Mouse (Mus musculus) stomach, postnatal 0 days (tissue): ENCODE results near the gene Arhgef10l.

Source experiments
- CTCF ChIP-seq: IDR thresholded peaks from 2 replicates; pipeline ENCODE4 v1.5.1; 2016; ENCODE audit warnings: antibody characterized with exemption, low read depth, mild to moderate bottlenecking, moderate library complexity
- EP300 ChIP-seq: optimal IDR thresholded peaks from 2 replicates; pipeline ENCODE3; 2016; ENCODE audit warnings: antibody characterized with exemption

DNA sequence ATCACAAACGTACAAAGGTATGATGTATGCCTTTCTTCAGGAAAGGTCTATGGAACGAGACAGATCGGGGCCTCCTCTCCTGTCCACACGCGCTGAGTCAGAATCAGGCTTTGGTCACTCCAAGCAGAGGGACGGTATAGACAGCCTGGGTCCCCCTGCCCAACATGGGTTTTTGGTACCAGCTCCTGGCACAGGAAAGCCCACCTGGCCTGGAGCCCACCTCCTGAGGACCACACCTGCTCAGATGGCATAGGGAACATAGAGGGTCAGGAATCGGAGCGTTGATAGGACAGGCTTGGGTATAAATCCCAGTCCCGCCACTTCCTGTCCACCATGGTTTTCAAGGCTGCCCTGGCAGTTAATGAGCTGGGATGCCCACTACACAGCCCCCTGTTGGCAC, 145.1 kb downstream of the Arhgef10l start:
- TF ChIP-seq CTCF: no peak
- no peak for TF ChIP-seq EP300
